Mouse (Mus musculus): ENCODE results near the gene Nagpa.
"Not testable (repeated sequence)": the region's sequence is repeated elsewhere in the genome, so short reads cannot be mapped to it uniquely, and the experiment has no call there.

Gene Nagpa

GRCm38 (mm10) chr16:5203668-5204433 is at the start of gene Nagpa:
Gene Nagpa (minus strand): TSS chr16:5204012.
- peak; percentile 60 for DNase-seq (ENCODE audit: low spot score)

GRCm38 (mm10) chr16:5252260-5252659 is 48.4 kb upstream of the Nagpa start:
- no peak for DNase-seq (ENCODE audit: low spot score)

GRCm38 (mm10) chr16:5250891-5251290 is 47.1 kb upstream of the Nagpa start:
- no peak for DNase-seq (ENCODE audit: low spot score)

GRCm38 (mm10) chr16:5244411-5244810 is 40.6 kb upstream of the Nagpa start:
- peak; percentile 21 for DNase-seq (ENCODE audit: low spot score)

- no peak for DNase-seq (ENCODE audit: low spot score)
These were observed 39.1 kb upstream of the Nagpa start for GRCm38 (mm10) chr16:5242882-5243281.

GRCm38 (mm10) chr16:5242355-5242754 is 38.5 kb upstream of the Nagpa start:
- no peak for DNase-seq (ENCODE audit: low spot score)

GRCm38 (mm10) chr16:5233418-5234313 is 29.9 kb upstream of the Nagpa start, which contains the start of gene Alg1:
Gene Alg1 (plus strand): TSS chr16:5233621.
- peak; percentile 83 for DNase-seq (ENCODE audit: low spot score)

- no peak for DNase-seq (ENCODE audit: low spot score)
These were observed 29.2 kb upstream of the Nagpa start for GRCm38 (mm10) chr16:5232982-5233381.

- DNase-seq (ENCODE audit: low spot score): not testable (repeated sequence)
These were observed 24.3 kb upstream of the Nagpa start for GRCm38 (mm10) chr16:5228103-5228502.

- not testable (repeated sequence) for DNase-seq (ENCODE audit: low spot score)
These were observed 23.7 kb upstream of the Nagpa start for GRCm38 (mm10) chr16:5227501-5227900.

- DNase-seq (ENCODE audit: low spot score): not testable (repeated sequence)
These were observed 22.7 kb upstream of the Nagpa start for GRCm38 (mm10) chr16:5226534-5226933.

GRCm38 (mm10) chr16:5222140-5222539 is 18.3 kb upstream of the Nagpa start, which contains the start of gene AU021092:
Gene AU021092 (minus strand): TSS chr16:5222299.
- DNase-seq (ENCODE audit: low spot score): no peak

GRCm38 (mm10) chr16:5221403-5221802 is 17.6 kb upstream of the Nagpa start:
- no peak for DNase-seq (ENCODE audit: low spot score)

- DNase-seq (ENCODE audit: low spot score): no peak
These were observed 13.7 kb upstream of the Nagpa start for GRCm38 (mm10) chr16:5217341-5218133.

GRCm38 (mm10) chr16:5216686-5217085 is 12.9 kb upstream of the Nagpa start:
- DNase-seq (ENCODE audit: low spot score): no peak

- no peak for DNase-seq (ENCODE audit: low spot score)
These were observed 10.3 kb upstream of the Nagpa start for GRCm38 (mm10) chr16:5214126-5214525.

- no peak for DNase-seq (ENCODE audit: low spot score)
These were observed 8.3 kb upstream of the Nagpa start for GRCm38 (mm10) chr16:5212150-5212549.

- no peak for DNase-seq (ENCODE audit: low spot score)
These were observed 6.6 kb upstream of the Nagpa start for GRCm38 (mm10) chr16:5210365-5210764.

- DNase-seq (ENCODE audit: low spot score): no peak
These were observed 2.2 kb upstream of the Nagpa start for GRCm38 (mm10) chr16:5206051-5206450.

GRCm38 (mm10) chr16:5205431-5205970 is 1.7 kb upstream of the Nagpa start:
- DNase-seq (ENCODE audit: low spot score): no peak

- DNase-seq (ENCODE audit: low spot score): peak; percentile 4
These were observed 612 bp downstream of the Nagpa start for GRCm38 (mm10) chr16:5203200-5203599.

- no peak for DNase-seq (ENCODE audit: low spot score)
These were observed 1.1 kb downstream of the Nagpa start for GRCm38 (mm10) chr16:5202681-5203080.
